Mouse (Mus musculus): Measurements from ENCODE around the gene 9030025P20Rik. TPM values are rescaled to one million over a fixed set of nuclear protein-coding genes. Genes with fewer than 3 reads are reported as not detected.
"Not testable (repeated sequence)": the region's sequence is repeated elsewhere in the genome, so short reads cannot be mapped to it uniquely, and the experiment has no call there.

9030025P20Rik gene
- polyA plus RNA-seq, 1 experiment from 2014 or later = 6.4 TPM

GRCm38 (mm10) chr17:14943729-14944059 is 34.6 kb upstream of the 9030025P20Rik start:
- Histone ChIP-seq H3K27ac (ENCODE audit: low read length) (no peak overlapping the region; the same call in 1 of the 2 replicates), H3K4me2 (ENCODE audit: low read depth, low read length) (peak overlapping the region; percentile 86), H3K4me3 (ENCODE audit: low read length) (peak overlapping the region; percentile 95), H3K36me3 (ENCODE audit: control insufficient read depth, insufficient read depth) (peaks cover 4% of the 10 kb centered on the region; the same call in 1 of the 2 replicates), H3K9ac (ENCODE audit: low read length) (peak overlapping the region; percentile 92), H3K27me3 (ENCODE audit: control insufficient read depth, insufficient read depth, low read length) (no peaks in the 10 kb centered on the region), H3K4me1 (ENCODE audit: control insufficient read depth, insufficient read depth, low read length) (peaks cover 19% of the 10 kb centered on the region), H3K9me3 (replicated peaks; ENCODE audit: control insufficient read depth, low read length) (no peaks in the 10 kb centered on the region)
- ATAC-seq (replicated peaks; ENCODE audit: extremely low read depth, insufficient read depth, low FRiP score) = no peak
- 13% methylated on average over 16 of the region's 16 CpGs for WGBS

DNA sequence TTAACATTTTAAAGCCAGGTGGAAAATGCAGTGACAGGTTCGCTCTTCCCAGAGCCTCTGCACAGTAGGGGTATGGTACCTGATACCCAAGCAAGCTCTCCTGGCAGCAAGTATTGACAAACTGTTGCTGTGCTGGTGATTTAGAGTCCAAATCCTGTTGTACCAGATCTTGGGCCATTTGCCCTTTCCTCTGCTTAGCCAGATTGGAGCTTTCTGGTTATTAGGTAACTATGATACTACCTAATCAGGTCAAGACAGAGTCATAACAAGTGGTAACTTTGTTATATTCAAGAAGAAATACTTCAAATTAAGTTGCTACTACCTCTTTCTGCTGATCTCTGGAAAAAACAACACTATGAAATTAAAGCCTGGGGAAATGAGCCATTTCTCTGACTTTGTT is 33.7 kb upstream of the 9030025P20Rik start:
- ATAC-seq (replicated peaks; ENCODE audit: extremely low read depth, insufficient read depth, low FRiP score) = no peak
- no peak overlapping the region for H3K27ac ChIP-seq (ENCODE audit: low read length)
- 93% methylated on average over 1 of the region's 1 CpGs for WGBS

GRCm38 (mm10) chr17:14949161-14949827 is 29.0 kb upstream of the 9030025P20Rik start:
- ATAC-seq (replicated peaks; ENCODE audit: extremely low read depth, insufficient read depth, low FRiP score) = no peak
- WGBS = 88% methylated on average over 7 of the region's 7 CpGs
- Histone ChIP-seq H3K36me3 (ENCODE audit: control insufficient read depth, insufficient read depth) (peaks cover 40% of the 10 kb centered on the region), H3K4me1 (ENCODE audit: control insufficient read depth, insufficient read depth, low read length) (peaks cover 9% of the 10 kb centered on the region), H3K4me3 (ENCODE audit: low read length) (no peak overlapping the region), H3K27me3 (ENCODE audit: control insufficient read depth, insufficient read depth, low read length) (no peaks in the 10 kb centered on the region), H3K4me2 (ENCODE audit: low read depth, low read length) (no peak overlapping the region), H3K9ac (ENCODE audit: low read length) (no peak overlapping the region), H3K9me3 (replicated peaks; ENCODE audit: control insufficient read depth, low read length) (no peaks in the 10 kb centered on the region), H3K27ac (ENCODE audit: low read length) (no peak overlapping the region)

More for the DNA sequence above, 33.7 kb upstream of the 9030025P20Rik start:
- H3K4me3 ChIP-seq (ENCODE audit: low read length) = no peak overlapping the region
- H3K4me2 ChIP-seq (ENCODE audit: low read depth, low read length) = peak overlapping the region; percentile 26; the same call in 1 of the 2 replicates
- peaks cover 19% of the 10 kb centered on the region for H3K4me1 ChIP-seq (ENCODE audit: control insufficient read depth, insufficient read depth, low read length)
- no peaks in the 10 kb centered on the region for H3K27me3 ChIP-seq (ENCODE audit: control insufficient read depth, insufficient read depth, low read length)
- peaks cover 9% of the 10 kb centered on the region for H3K36me3 ChIP-seq (ENCODE audit: control insufficient read depth, insufficient read depth)
- H3K9ac ChIP-seq (ENCODE audit: low read length) = no peak overlapping the region
- no peaks in the 10 kb centered on the region for H3K9me3 ChIP-seq (replicated peaks; ENCODE audit: control insufficient read depth, low read length)

GRCm38 (mm10) chr17:14953452-14953851 is 24.8 kb upstream of the 9030025P20Rik start:
- ATAC-seq (replicated peaks; ENCODE audit: extremely low read depth, insufficient read depth, low FRiP score) = no peak
- Histone ChIP-seq H3K4me2 (ENCODE audit: low read depth, low read length) (no peak overlapping the region), H3K36me3 (ENCODE audit: control insufficient read depth, insufficient read depth) (peaks cover 38% of the 10 kb centered on the region), H3K27ac (ENCODE audit: low read length) (no peak overlapping the region), H3K9ac (ENCODE audit: low read length) (no peak overlapping the region), H3K4me3 (ENCODE audit: low read length) (no peak overlapping the region), H3K27me3 (ENCODE audit: control insufficient read depth, insufficient read depth, low read length) (no peaks in the 10 kb centered on the region), H3K4me1 (ENCODE audit: control insufficient read depth, insufficient read depth, low read length) (no peaks in the 10 kb centered on the region), H3K9me3 (replicated peaks; ENCODE audit: control insufficient read depth, low read length) (no peaks in the 10 kb centered on the region)
- whole genome bisulfite sequencing = 79% methylated on average over 8 of the region's 8 CpGs

DNA sequence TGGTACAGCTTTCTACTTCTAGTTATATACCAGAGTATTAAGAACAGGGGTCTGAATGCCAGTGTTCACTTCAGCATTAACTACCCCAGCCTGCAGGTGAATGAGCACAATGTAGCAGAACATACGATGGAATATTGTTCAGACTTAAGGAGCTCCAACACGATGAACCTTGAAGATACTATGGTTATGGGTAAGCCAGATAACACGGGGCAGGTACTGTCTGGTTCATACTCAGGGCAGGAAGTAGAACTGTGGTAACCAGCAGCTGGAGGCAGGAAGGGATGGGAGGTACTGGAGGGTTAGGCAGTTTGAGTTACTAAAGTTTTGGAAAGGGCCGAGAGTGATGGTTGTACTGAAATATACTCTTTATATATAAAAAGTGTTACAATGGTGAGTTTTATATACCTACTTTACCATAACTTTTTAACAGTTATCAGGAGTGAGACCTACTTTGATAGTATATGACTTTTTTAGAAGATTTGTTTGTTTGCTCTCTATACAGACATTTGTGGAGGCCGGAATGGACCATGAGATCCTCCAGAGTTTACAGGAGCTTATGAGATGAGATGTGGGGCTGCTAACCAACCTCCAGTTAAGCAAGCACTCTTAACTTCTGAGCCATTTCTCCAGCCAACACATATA is 19.5 kb upstream of the 9030025P20Rik start:
- Histone ChIP-seq H3K27ac (ENCODE audit: low read length) (no peak overlapping the region), H3K9me3 (replicated peaks; ENCODE audit: control insufficient read depth, low read length) (no peaks in the 10 kb centered on the region), H3K4me2 (ENCODE audit: low read depth, low read length) (no peak overlapping the region), H3K4me1 (ENCODE audit: control insufficient read depth, insufficient read depth, low read length) (peaks cover 8% of the 10 kb centered on the region), H3K9ac (ENCODE audit: low read length) (no peak overlapping the region), H3K36me3 (ENCODE audit: control insufficient read depth, insufficient read depth) (peaks cover 10% of the 10 kb centered on the region; the same call in 1 of the 2 replicates), H3K4me3 (ENCODE audit: low read length) (no peak overlapping the region), H3K27me3 (ENCODE audit: control insufficient read depth, insufficient read depth, low read length) (no peaks in the 10 kb centered on the region)
- 82% methylated on average over 5 of the region's 5 CpGs for WGBS
- no peak for ATAC-seq (replicated peaks; ENCODE audit: extremely low read depth, insufficient read depth, low FRiP score)

DNA sequence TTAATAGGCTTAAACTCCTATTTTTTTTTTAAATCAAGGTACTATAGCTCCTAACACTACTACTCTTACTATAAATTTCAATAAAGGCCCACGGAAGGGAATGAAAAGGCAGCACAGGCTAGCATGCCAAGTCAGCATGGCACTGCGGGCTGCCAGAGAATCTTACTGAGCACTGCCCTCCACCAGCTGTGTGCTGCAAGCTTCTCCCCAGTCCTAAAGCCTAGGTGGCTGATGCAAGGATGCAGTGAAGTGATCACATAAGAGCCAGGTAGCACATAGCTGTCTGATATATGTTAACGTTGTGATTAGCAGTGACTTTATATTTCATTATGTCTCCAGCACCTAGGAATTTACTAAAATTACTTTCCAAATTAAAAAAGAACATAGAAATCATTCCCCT is 18.3 kb upstream of the 9030025P20Rik start:
- no peak for ATAC-seq (replicated peaks; ENCODE audit: extremely low read depth, insufficient read depth, low FRiP score)
- no peaks in the 10 kb centered on the region for H3K27me3 ChIP-seq (ENCODE audit: control insufficient read depth, insufficient read depth, low read length)
- peaks cover 8% of the 10 kb centered on the region for H3K4me1 ChIP-seq (ENCODE audit: control insufficient read depth, insufficient read depth, low read length)
- H3K4me2 ChIP-seq (ENCODE audit: low read depth, low read length) = peak overlapping the region; percentile 66
- H3K27ac ChIP-seq (ENCODE audit: low read length) = no peak overlapping the region
- peak overlapping the region; percentile 66 for H3K9ac ChIP-seq (ENCODE audit: low read length)
- H3K4me3 ChIP-seq (ENCODE audit: low read length) = peak overlapping the region; percentile 36
- WGBS = 28% methylated on average over 3 of the region's 3 CpGs
- H3K36me3 ChIP-seq (ENCODE audit: control insufficient read depth, insufficient read depth) = peaks cover 4% of the 10 kb centered on the region; the same call in 1 of the 2 replicates
- no peaks in the 10 kb centered on the region for H3K9me3 ChIP-seq (replicated peaks; ENCODE audit: control insufficient read depth, low read length)

- no peaks in the 10 kb centered on the region for H3K27me3 ChIP-seq (ENCODE audit: control insufficient read depth, insufficient read depth, low read length)
- H3K4me3 ChIP-seq (ENCODE audit: low read length) = peak overlapping the region; percentile 84
- no peaks in the 10 kb centered on the region for H3K9me3 ChIP-seq (replicated peaks; ENCODE audit: control insufficient read depth, low read length)
- peaks cover 4% of the 10 kb centered on the region; the same call in 1 of the 2 replicates for H3K36me3 ChIP-seq (ENCODE audit: control insufficient read depth, insufficient read depth)
- 0% methylated on average over 19 of the region's 23 CpGs for WGBS
- peak overlapping the region; percentile 96 for H3K4me2 ChIP-seq (ENCODE audit: low read depth, low read length)
- ATAC-seq (replicated peaks; ENCODE audit: extremely low read depth, insufficient read depth, low FRiP score) = peak; percentile 23
- H3K9ac ChIP-seq (ENCODE audit: low read length) = peak overlapping the region; percentile 86
- H3K27ac ChIP-seq (ENCODE audit: low read length) = peak overlapping the region; percentile 80; the same call in 1 of the 2 replicates
- peaks cover 8% of the 10 kb centered on the region for H3K4me1 ChIP-seq (ENCODE audit: control insufficient read depth, insufficient read depth, low read length)
Measured at GRCm38 (mm10) chr17:14960520-14960919, 17.7 kb upstream of the 9030025P20Rik start.

DNA sequence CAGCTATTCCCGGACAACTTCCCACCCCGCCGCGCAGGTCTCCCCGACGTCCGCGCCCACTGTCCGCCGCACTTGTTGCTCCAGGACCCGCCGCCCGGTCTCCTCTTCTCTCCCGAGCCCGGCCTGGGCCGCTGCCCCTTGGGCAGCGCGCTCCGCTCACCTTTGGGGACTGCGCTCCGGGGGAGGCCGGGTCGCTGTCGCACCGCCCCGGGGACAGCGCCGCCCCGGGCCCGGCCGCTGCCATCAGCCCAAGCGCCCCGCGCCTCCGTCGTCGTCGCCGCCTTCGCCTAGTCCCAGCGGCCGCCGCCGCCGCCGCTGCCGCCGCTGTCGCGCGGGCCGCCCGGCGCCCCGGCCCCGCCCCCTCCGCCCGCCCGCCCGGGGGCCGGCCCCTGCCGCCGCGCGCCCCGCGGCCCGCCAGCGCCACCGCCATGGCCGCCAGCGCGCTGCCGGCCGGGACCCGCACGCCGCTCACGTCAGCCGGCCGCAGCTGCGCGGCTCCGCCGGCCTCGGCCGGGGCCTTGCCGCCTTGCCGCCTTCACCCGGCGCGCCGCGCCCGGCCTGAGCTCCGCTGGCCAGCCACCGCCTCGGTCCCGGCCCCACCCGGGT is 17.2 kb upstream of the 9030025P20Rik start, which contains the start of gene Phf10:
Gene Phf10 (minus strand): TSS at position 323 of the 606 bp plus-strand sequence.
- H3K27me3 ChIP-seq (ENCODE audit: control insufficient read depth, insufficient read depth, low read length); H3K9me3 ChIP-seq (replicated peaks; ENCODE audit: control insufficient read depth, low read length); H3K36me3 ChIP-seq (ENCODE audit: control insufficient read depth, insufficient read depth); H3K4me1 ChIP-seq (ENCODE audit: control insufficient read depth, insufficient read depth, low read length): not testable (repeated sequence)
- Histone ChIP-seq H3K9ac (ENCODE audit: low read length) (peak within 1 kb of the TSS; percentile 86), H3K27ac (ENCODE audit: low read length) (peak within 1 kb of the TSS; percentile 80), H3K4me3 (ENCODE audit: low read length) (peak within 1 kb of the TSS; percentile 84), H3K4me2 (ENCODE audit: low read depth, low read length) (peak within 1 kb of the TSS; percentile 96)
- peak; percentile 82 for ATAC-seq (replicated peaks; ENCODE audit: extremely low read depth, insufficient read depth, low FRiP score)
- under 1% methylated on average over 37 of the region's 100 CpGs for WGBS

Measured in heart, embryonic 16.5 days (tissue).